Mouse (Mus musculus): Measurements from ENCODE around the gene Gm4952.

DNA sequence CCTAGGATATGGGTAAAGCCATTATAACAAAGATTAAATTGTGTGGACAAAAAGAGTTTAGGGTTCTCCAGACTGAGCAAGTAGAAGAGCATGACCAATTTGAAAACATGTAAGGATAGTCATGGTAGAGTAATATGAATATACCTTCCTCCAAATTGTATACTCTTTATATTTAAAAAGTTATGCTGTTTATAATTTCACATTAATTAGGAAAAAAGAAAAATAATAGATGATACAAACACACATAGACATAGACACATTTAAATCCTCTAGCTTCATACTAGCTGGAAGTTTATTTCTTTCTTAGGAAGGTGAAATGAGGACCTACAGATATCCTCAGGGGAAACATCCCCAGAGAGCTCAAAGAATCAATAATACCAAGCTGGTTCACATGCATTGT is 70.4 kb downstream of the Gm4952 start, which contains the start of gene Olfr1442:
- TF ChIP-seq CTCF (IDR thresholded peaks at IDR 0.05; ENCODE audit: borderline replicate concordance, insufficient read depth, low read depth, low read length): no peak
- TF ChIP-seq POLR2A (IDR thresholded peaks at IDR 0.05; ENCODE audit: borderline replicate concordance, insufficient read depth, low read length): no peak

All from cerebellum, adult 2 months (tissue).